Mouse (Mus musculus) megakaryocyte-erythroid progenitor cell, adult 5-6 weeks (primary cell): ENCODE measurements around the gene Plekhn1. TPM values are rescaled to one million over a fixed set of nuclear protein-coding genes. Genes with fewer than 3 reads are reported as not detected.

Experiments used
- ATAC-seq: replicated peaks from 2 replicates; pipeline ENCODE4 v1.8.0; 2016; ENCODE audit warnings: mild to moderate bottlenecking, inconsistent platforms; ENCODE audit not compliant: severe bottlenecking, poor library complexity, low FRiP score, low TSS enrichment
- total RNA-seq, 2 experiments: library from RNA; stranded (forward) in 1 of 2; stranded (reverse) in 1 of 2; fragments of 200-1000, 215-1000 nt in 1 of 2; fragments of >200 nt in 1 of 2; fragmentation: Nextera tagmentation in 1 of 2; gene quantifications; 2 replicates each; pipeline ENCODE4 v1.2.3; 2014 to 2017

Gene Plekhn1
- 16.9 and 31.4 TPM in 2 replicates for total RNA-seq (2014; fragmentation: Nextera tagmentation)
- 8.7 and 11.7 TPM in 2 replicates for total RNA-seq (2017)

DNA sequence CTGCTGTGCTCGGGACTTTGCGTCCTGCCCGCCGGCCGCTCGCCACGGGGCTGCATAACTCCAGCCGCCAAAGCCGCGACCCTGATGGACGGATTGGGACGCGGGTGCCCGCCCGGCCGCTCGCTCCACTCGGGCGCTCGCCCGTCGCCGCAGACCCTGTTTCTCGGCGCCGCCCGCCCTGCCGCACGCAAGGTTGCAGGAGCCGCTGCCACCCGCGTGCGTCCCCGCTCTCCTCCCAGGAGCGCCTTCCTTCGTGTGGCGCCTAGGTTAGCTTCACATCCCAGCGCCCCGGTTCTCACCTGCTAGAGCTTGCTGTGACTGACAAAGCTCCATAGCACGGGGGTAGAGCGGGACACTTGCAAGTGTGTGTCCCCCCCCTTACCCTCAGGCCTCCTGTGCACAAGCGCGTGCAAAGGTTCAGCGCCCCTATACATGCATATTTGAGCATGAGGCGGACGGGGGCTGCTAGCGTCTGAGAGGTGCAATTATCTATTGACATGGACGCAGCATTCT lies at the start of gene Plekhn1:
TSS of gene Plekhn1 (minus strand) at position 157 of the 513 bp plus-strand sequence.
- peak; percentile 35 for ATAC-seq

DNA sequence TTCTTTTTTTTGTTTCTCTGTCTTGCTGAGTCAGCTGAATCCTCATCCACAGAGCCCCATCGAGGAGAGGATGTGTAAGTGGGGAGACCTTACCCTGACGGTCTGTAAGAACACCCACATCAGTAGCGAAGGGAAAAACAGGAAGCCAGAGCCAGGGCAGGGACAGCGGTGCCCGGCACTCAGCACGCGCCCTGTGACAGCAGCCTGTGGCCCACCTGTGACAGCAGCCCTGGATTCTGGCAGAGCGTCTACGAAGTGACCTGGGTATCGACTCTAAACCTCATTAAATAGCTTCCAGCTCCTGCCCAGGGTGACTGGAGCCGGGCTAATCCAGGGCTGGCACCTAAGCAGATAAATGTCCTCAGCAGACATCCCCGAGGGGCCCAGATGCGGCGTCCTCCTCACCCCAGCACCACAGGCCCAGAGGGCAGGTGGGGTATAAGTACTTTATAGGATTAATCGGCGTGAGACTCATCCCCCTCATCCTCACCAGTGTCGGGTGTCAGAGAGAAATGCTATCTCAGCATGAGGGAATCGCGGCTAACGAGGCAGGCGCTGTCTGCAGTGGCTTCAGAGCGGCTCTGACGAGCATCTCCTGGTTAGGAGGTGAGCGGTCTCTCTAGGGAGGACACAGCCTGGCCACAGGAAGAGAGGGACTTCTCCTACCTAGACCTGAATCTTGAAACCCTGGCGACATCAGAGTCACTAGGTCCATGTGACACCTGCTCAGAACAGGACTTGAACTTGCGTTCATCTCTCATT lies 20.6 kb upstream of the Plekhn1 start, which contains the start of gene Samd11:
TSS of gene Samd11 (minus strand) at position 580 of the 762 bp plus-strand sequence.
- peak; percentile 14 for ATAC-seq

DNA sequence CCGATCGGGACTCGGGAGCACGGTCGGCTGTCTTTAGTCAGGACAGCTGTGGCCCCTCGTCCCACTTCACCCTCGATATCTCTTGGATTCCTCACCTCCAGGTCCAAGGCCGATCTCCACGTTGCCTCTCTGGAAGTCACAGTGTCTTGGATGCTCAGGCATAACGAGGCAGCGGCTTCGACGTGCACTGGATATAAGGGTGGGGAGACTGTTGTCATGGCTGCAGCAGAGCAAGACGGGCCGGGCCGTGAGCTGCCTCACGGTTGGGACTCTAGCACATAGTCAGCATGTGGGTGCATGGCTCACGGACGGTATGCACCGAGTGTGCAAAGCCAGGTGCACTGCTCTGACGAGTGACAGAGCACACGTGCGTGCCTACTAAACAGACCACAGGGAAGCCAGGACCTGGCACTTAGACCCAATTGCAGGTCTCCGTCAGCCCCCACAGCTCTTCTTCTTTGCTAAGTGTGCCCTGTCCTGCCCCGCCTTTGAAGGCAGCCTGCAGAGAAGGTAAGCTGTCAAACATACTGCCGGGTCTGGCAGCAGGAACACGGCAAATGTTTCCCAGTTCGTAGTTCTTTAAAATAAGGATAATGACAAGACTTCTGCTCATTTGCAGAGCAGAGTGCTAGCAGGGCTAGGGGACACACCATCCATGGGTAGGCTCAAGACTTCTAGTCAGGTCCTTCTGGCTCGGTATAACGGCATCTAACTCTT lies 19.9 kb upstream of the Plekhn1 start:
- ATAC-seq, result peak; percentile 28

DNA sequence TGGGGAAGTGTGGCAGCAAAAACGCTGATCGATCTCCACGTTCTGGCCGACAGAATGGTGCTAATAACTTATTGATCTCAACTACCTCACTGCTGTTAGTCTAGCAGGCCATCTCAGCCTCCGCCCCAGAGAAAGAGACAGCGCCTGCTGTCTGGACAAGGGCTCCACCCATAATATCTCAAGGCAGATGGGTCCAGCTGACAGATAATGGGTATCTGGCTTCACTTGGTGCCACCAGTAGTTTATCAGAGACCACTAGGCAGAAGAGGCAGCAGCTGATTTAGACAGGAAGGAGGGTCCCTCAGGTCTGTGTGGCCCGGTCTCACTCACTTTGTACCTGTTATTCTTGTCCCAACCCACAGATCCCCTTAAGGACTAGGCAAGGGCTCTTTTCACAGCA lies 18.4 kb upstream of the Plekhn1 start:
- ATAC-seq, result peak; percentile 69

DNA sequence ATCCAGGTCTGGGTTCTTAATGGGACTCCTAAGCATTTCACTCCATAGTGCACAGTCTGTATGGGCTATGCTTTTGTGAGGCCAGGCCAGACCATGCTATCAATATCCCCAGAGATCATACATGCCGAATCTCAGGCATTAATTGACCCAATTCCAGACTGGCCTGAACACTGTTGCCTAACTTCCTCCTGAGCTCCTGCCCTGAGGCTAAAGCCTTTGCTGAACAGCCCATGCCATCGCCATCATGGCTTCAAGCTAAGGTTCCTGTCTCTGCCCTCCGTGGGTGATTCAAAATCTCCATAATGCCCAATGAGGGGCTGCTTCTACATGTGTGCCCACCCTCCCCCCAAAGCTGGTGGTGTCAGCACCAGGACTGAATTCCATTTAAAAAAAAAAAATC lies 18.0 kb upstream of the Plekhn1 start:
- ATAC-seq, result 0 out of 2 replicates have a peak, but pooled peaks have one; percentile 4

DNA sequence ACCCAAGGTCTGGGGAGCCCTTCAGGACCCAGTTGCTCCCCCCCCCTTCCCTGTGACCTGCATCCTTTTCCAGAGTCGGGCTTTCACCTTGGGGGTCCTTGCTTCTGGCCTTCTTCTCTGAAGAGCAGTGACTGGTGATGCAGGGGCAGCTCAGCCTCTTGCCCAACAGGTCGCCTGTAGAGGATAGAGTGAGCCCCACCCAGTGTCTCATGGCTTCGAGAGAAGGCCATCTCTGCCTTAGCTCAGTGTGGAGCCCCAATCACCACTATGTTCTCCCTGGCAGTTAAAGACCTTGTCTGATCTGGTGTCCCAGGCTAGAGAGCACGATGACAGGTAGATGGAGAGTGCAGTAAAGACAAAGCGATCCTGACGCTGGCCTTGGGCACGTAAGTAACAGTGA lies 17.5 kb upstream of the Plekhn1 start:
- peak; percentile 19; the same call in 1 of the 2 replicates for ATAC-seq

DNA sequence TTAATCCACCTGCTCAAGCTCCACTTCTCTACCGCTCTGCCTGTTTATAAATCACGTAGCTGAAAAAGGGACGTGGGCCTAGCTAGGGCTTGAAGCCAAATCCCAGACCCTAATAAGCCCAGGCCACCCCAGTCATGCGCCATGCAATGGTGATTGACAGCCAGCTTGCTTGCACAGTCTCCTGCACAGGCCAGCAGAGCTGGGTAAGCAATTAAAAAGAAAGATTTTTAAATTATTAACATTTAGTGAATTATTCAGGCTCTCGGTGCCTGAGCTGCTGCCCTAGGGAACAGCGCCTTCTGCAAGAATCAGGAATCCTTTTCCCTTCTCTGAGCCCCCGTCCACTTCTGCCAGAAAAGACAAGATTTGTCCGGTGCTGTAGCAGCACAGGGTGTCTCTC lies 16.4 kb upstream of the Plekhn1 start:
- no peak for ATAC-seq

DNA sequence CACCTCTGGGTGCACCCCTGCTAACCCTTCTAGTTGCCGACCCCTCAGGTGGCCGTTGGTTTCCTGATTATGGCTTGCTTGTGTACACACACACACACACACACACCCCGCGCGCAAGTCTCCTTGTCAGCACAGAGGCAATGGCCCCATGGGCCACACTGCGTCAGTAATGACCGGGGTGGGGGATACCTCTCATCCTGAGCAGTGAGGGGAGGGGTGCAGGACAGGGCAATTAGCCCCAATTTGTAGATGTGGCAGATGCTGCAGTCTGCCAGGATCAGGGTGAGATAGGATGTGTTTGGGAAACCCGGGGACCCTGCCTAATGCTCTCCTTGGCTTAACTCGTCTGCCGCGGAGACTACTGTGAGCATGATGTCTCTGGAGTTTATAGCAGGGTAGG lies 14.9 kb upstream of the Plekhn1 start:
- no peak for ATAC-seq

DNA sequence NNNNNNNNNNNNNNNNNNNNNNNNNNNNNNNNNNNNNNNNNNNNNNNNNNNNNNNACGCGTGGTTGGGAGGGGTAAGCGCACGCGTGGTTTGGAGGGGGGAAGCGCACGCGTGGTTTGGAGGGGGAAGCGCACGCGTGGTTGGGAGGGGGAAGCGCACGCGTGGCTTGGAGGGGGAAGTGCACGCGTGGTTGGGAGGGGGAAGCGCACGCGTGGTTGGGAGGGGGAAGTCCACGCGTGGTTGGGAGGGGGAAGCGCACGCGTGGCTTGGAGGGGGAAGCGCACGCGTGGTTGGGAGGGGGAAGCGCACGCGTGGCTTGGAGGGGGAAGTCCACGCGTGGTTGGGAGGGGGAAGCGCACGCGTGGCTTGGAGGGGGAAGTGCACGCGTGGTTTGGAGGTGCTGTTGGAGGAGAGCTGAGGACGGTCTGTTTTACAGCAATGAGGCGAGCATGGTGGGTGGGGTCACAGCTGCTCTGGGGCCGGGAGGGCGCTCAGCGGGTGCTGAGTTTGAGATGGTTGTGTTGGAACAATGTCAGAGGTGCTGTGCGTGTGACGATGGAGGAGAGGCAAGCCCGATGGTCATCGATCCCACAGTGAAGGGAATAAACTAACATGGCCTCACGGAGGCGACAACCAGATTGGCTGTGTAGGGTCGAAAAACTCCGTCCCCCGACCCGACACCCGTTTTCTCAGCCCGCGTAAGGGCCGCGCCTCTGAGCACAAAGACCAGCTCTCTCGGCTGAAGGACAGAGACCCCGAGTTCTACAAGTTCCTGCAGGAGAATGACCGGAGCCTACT lies 2.2 kb upstream of the Plekhn1 start:
- 0 out of 2 replicates have a peak, but pooled peaks have one; percentile 20 for ATAC-seq

DNA sequence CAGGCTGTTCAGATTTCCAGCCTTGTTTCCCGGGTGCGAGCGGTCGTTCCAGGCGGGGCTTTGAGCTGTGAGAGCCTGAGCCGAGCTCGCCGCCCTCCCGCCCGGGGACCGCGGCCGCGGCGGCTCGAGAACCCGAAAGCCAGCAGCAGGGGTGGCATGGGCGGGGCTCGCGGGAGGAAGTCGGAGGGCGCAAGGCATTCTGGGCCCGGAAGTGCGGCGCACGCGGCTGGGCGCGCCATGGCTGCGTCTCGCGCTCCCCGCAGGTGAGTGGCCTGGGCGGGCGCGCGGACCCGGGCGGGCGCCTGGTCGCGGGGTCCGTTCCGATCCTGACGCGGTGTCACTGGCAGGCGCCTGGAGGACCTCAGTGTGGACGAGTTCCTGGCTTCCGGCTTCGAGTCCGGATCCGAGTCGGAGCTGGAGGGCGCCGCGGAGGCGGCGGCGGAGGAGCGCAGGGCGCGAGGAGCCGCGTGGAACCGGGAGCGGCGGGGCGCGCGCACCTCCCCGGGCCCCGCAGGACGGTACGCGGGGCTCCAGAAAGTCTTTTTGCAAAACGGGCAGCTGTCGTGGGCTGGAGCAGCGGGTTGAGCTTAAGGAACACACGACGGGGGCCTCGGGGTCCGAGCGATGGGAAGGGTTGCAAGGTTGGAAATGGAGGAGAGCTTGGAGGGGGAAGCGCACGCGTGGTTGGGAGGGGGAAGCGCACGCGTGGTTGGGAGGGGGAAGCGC lies 1.3 kb upstream of the Plekhn1 start, which contains the start of gene Noc2l:
TSS of gene Noc2l (plus strand) at position 203 of the 726 bp plus-strand sequence.
- ATAC-seq, result peak; percentile 66

DNA sequence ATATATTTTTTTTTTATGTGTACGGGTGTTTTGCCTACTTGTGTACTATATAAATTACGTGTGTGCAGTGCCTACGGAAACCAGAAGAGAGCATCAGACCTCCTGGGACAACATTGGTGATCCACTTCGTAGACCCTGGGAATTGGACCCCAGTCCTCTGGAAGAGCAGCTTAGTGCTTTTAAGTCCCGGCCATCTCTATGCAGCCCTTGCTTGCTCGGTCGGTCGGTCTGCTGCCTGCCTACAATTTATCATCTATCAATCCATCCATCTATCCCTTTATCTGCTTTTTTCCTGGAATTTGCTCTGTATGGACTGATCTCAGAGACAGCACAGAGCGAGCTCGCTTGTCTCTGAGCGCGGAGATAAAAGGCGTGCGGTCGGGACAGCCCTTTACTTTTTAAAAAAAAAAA lies 708 bp upstream of the Plekhn1 start:
- peak; percentile 19 for ATAC-seq

DNA sequence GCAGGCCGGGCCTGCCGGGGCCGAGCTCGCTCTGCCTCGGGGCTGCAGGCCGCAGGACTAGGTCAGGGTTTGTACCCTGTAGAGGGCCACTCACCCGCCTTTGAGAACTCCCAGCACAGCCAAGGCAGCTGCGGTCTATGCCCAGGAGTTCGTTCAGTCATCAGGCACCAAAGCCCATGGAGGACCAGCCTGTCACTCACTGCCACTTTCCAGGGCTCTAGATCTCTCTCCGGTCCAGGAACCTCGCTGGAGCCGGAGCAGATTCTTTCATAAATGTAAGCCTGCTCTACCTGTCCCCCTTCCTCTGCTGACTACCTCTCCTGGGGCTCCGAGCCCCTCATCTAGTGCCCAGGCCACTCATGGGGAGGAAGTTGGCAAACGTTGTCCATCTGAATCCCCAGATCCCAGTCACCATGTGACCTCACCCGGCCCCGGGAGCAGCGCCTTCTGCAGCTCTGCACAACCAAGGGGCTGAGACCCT lies 596 bp downstream of the Plekhn1 start:
- 0 out of 2 replicates have a peak, but pooled peaks have one; percentile 4 for ATAC-seq

DNA sequence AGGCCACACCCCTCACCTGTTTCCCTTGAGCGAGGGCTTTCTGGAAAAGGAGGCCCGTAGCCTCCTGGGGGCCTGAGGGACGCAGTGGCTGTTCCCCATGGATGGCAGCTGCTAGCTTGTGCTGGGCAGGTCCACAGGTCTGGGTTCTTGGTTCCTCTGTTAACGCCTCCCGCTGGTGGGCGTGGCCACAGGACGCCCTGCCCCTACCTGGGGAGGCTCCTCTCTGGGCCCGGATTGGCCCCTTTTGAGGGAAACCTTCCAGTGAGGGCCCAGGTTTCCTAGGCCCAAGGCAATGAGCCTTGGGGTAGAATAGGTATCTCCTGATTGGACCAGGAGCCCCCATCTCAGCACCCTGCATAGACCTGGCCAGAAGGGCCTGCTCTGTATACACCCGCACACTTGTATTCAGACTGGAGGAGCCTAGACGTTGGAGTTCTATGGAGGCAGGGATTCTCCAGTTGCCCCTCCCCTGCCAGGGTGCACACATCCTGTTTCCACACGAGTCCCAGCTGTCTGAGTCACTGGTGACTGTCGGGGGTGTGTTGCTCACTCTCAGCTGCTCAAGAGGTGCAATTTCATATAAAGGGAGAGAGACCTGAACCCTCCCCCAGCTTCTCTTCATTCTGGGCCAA lies 6.1 kb downstream of the Plekhn1 start:
- ATAC-seq, result no peak

DNA sequence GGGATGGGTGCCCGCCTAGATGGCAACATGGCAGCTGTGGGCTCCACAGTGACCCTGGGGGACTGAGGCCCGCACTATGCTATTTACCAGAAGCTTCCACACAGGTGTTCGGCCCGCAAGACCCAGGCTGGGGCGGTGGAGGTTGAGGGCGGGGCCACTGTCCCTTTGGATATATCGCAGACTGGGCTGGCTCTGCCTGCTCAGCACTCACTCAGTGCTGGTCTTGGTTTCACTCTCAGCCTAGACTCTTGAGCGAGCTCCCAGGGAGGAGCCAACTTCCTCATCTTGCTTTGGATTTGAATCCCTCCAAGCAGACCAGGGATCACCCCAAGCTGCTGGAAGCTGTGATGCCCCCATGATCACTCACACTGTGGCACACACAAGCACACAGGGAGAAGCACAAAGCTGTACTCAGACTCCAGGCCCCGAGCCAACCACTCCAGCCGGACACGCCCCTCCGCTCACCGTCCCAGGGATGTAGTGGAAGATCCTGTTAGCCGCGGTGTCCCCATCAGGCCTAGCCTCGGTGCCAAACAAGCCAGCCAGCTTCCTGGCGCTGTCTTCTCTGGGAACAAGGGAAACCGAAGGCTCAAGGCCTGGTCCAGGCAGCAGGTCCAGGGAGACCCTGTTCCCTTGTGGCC lies 6.8 kb downstream of the Plekhn1 start:
- peak; percentile 35; the same call in 1 of the 2 replicates for ATAC-seq

DNA sequence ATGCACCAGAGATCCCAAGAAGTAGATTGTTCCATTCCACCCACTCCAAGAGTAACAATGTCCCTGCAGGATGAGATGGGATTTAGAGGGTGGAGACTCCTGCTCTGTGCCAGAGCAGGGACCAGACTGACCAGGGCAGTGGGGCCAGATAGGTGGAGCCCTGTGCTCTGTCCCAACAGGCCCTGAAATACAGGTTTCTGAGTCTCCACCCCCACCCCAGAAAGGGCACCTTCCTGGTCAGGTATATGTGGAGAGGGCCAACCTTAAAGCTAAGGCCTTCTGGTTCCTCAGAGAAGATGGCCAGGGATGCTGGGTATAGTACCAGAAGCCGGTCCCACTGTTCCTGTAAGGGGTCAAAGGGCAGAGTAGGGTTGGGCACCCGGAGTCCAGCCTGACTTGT lies 10.4 kb downstream of the Plekhn1 start:
- ATAC-seq, result no peak

DNA sequence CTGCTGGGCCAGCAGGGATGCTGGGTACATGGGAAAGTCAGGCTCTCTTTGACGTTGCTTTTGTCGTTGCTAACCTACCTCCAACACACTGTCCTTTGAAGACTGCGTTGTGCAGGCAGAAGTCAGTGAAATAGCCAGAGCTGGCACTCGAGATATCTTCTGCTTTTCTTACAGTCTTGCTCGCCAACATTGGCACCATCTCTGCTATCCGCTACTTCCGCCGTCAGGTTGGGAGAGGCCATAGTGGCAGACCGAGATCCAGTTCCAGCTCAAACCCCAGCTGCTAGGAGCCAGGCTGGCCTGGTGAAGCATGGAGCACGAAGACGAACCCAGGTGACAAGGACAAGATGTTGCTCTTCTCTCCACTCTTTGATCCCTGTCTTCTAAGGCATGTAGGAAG lies 14.7 kb downstream of the Plekhn1 start:
- ATAC-seq, result no peak

DNA sequence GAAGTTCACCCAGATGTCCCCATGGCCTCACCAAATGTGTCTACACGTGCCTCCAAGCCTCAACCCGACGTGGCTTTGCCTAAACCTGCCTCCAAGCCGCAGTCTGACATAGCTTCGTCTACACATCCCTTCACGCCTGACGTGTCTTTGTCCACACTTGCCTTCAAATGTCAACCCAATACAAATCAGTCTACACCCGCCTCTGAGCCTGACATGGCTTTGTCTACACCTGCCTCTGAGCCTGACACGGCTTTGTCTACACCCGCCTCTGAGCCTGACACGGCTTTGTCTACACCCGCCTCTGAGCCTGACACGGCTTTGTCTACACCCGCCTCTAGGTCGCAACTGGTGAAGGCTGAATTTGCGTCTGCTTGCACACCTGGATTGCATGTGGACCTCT lies 16.8 kb downstream of the Plekhn1 start:
- no peak for ATAC-seq
